Mouse (Mus musculus): ENCODE measurements around the gene Paf1.

Gene Paf1

GRCm38 (mm10) chr7:28371514-28371989 is 21.2 kb upstream of the Paf1 start:
- DNase-seq: peak in 1 of 2 experiments; percentile 37

- peak; percentile 93 for DNase-seq
Measured at GRCm38 (mm10) chr7:28372251-28373108, 20.3 kb upstream of the Paf1 start, which contains the start of gene Plekhg2. Gene Plekhg2, minus strand, starts transcription at chr7:28372599.

GRCm38 (mm10) chr7:28373131-28373581 is 19.6 kb upstream of the Paf1 start:
- peak; percentile 64 to 82 for DNase-seq

- DNase-seq: no peak
Measured at GRCm38 (mm10) chr7:28373891-28374495, 18.8 kb upstream of the Paf1 start.

GRCm38 (mm10) chr7:28374647-28375046 is 18.1 kb upstream of the Paf1 start:
- no peak for DNase-seq

- peak; percentile 60 to 79 for DNase-seq
Measured at GRCm38 (mm10) chr7:28375176-28375921, 17.4 kb upstream of the Paf1 start.

- peak; percentile 33 to 50 for DNase-seq
Measured at GRCm38 (mm10) chr7:28376011-28376771, 16.6 kb upstream of the Paf1 start.

- DNase-seq: no peak
Measured at GRCm38 (mm10) chr7:28377190-28378065, 15.3 kb upstream of the Paf1 start.

- no peak for DNase-seq
Measured at GRCm38 (mm10) chr7:28378066-28378690, 14.6 kb upstream of the Paf1 start.

GRCm38 (mm10) chr7:28378769-28379651 is 13.7 kb upstream of the Paf1 start:
- peak; percentile 60 to 78 for DNase-seq

GRCm38 (mm10) chr7:28380237-28381016 is 12.3 kb upstream of the Paf1 start, which contains the start of gene Zfp36:
Gene Zfp36, minus strand, starts transcription at chr7:28380253.
- DNase-seq: no peak

GRCm38 (mm10) chr7:28381017-28381790 is 11.5 kb upstream of the Paf1 start:
- DNase-seq: peak in 1 of 2 experiments; percentile 57

GRCm38 (mm10) chr7:28381938-28382337 is 10.8 kb upstream of the Paf1 start:
- DNase-seq: peak; percentile 44 to 48

GRCm38 (mm10) chr7:28382347-28382951 is 10.3 kb upstream of the Paf1 start:
- no peak for DNase-seq

- no peak for DNase-seq
Measured at GRCm38 (mm10) chr7:28382981-28383396, 9.8 kb upstream of the Paf1 start.

- DNase-seq: no peak
Measured at GRCm38 (mm10) chr7:28383606-28384005, 9.1 kb upstream of the Paf1 start.

GRCm38 (mm10) chr7:28384162-28384561 is 8.6 kb upstream of the Paf1 start:
- DNase-seq: no peak
